Comparison of ENCODE assay signal across 7 mouse cellular contexts in the genomic region with DNA sequence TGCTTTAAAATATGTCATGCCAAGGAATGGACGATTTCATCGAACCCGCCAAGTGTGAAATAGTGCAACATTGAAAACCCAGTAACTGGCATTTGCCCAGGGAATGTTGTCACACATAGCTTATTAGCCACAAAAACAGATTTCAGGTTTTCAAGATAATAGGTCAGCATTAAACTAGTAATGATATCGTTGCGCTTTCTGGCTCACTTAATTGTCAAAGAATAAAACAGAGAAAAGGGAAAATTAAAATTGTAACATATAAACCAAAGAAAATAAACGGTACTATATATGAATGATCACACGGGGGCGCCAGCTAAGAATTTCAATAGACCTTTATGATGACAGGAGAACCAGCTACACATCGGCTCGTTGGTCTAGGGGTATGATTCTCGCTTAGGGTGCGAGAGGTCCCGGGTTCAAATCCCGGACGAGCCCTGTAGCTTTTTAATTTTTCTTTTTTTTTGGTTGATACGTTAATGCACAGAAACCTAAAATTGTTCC. TPM values are rescaled to one million over a fixed set of nuclear protein-coding genes. Genes with fewer than 3 reads are reported as not detected.
DNase-seq lines count a peak whose midpoint lies in the region; ATAC-seq and TF ChIP-seq lines count a peak whose summit lies in the region.

No protein-coding gene starts in this region.

- H3K4me2 ChIP-seq in limb, embryonic 11.5 days (ENCODE audit: low read depth, severe bottlenecking) = peak overlapping the region; percentile 48
- H3K4me2 ChIP-seq in midbrain, embryonic 13.5 days (replicated peaks) = peak overlapping the region; percentile 58

- no peaks in the 10 kb centered on the region for H3K9me3 ChIP-seq in limb, embryonic 11.5 days (ENCODE audit: control insufficient read depth, low read length)
- H3K9me3 ChIP-seq in midbrain, embryonic 13.5 days = no peaks in the 10 kb centered on the region

- TF ChIP-seq CTCF in small intestine, adult 2 months (IDR thresholded peaks at IDR 0.05; ENCODE audit: extremely low read depth, insufficient read length, insufficient replicate concordance, low read depth, low read length) = peak; percentile 54; the same call in 1 of the 2 replicates

- peak overlapping the region; percentile 60; the same call in 1 of the 2 replicates for H3K9ac ChIP-seq in limb, embryonic 11.5 days (ENCODE audit: low read length)
- H3K9ac ChIP-seq in midbrain, embryonic 13.5 days (replicated peaks) = no peak overlapping the region

- H3K27ac ChIP-seq in limb, embryonic 11.5 days (replicated peaks; ENCODE audit: low read depth, low read length) = no peak overlapping the region
- no peak overlapping the region for H3K27ac ChIP-seq in midbrain, embryonic 13.5 days
- H3K27ac ChIP-seq in small intestine, adult 2 months (ENCODE audit: insufficient read depth, low read depth, low read length) = peak overlapping the region; percentile 45; the same call in 1 of the 2 replicates

- TF ChIP-seq POLR2A in small intestine, adult 2 months (IDR thresholded peaks at IDR 0.05; ENCODE audit: low read depth, low read length) = no peak

- no peaks in the 10 kb centered on the region for H3K4me1 ChIP-seq in limb, embryonic 11.5 days (ENCODE audit: control insufficient read depth, insufficient read depth, low read length)
- H3K4me1 ChIP-seq in midbrain, embryonic 13.5 days (replicated peaks) = 0 out of 2 replicates have a peak, but pooled peaks cover 2% of the 10 kb centered on the region
- peaks cover under 1% of the 10 kb centered on the region; the same call in 1 of the 2 replicates for H3K4me1 ChIP-seq in small intestine, adult 2 months (ENCODE audit: control insufficient read depth, insufficient read depth, insufficient read length, low read length)

- no peaks in the 10 kb centered on the region for H3K36me3 ChIP-seq in limb, embryonic 11.5 days (ENCODE audit: control insufficient read depth, insufficient read depth, low read length)
- no peaks in the 10 kb centered on the region for H3K36me3 ChIP-seq in midbrain, embryonic 13.5 days
- H3K36me3 ChIP-seq in small intestine, adult 2 months (ENCODE audit: control insufficient read depth, insufficient read depth, low read length) = no peaks in the 10 kb centered on the region

- peak; percentile 61 for ATAC-seq in limb, embryonic 11.5 days (ENCODE audit: insufficient number of reproducible peaks, low FRiP score, low TSS enrichment, low read depth)
- ATAC-seq in midbrain, embryonic 13.5 days = peak; percentile 31; the same call in 1 of the 2 replicates

- DNase-seq in adrenal gland, postnatal 10 days = peak; percentile 85
- DNase-seq in embryo, embryonic 9.5 days (ENCODE audit: extremely low spot score) = peak; percentile 86
- DNase-seq in heart, adult 18-20 months = peak; percentile 78 to 93
- DNase-seq in kidney, adult 18-20 months = peak; percentile 83
- DNase-seq in limb, embryonic 11.5 days (ENCODE audit: low spot score) = peak; percentile 86

- no peaks in the 10 kb centered on the region for H3K27me3 ChIP-seq in limb, embryonic 11.5 days (ENCODE audit: control insufficient read depth, insufficient read depth, low read length)
- no peaks in the 10 kb centered on the region for H3K27me3 ChIP-seq in midbrain, embryonic 13.5 days
- no peaks in the 10 kb centered on the region for H3K27me3 ChIP-seq in small intestine, adult 2 months (ENCODE audit: control insufficient read depth, insufficient read depth, low read length)

- WGBS in limb, embryonic 11.5 days = 7% methylated on average over 16 of the region's 16 CpGs
- 5% methylated on average over 16 of the region's 16 CpGs for WGBS in midbrain, embryonic 13.5 days
- 6% methylated on average over 16 of the region's 16 CpGs for WGBS in small intestine, adult 2 months

- H3K4me3 ChIP-seq in limb, embryonic 11.5 days (ENCODE audit: low read depth, low read length) = peak overlapping the region; percentile 68
- H3K4me3 ChIP-seq in midbrain, embryonic 13.5 days (replicated peaks) = peak overlapping the region; percentile 73
- peak overlapping the region; percentile 79 for H3K4me3 ChIP-seq in small intestine, adult 2 months (ENCODE audit: low read depth, low read length)

RNA-seq across cellular contexts. Expression of a gene that starts 7.0 kb away (rescaled TPM):
- 10 to 100 TPM; 46.1 to 56.6 TPM for total RNA-seq in adrenal gland, postnatal 10 days (2021)
- 10 to 100 TPM; 12.8 to 13.2 TPM for total RNA-seq in heart, adult 18-20 months (2021)
- polyA plus RNA-seq in limb, embryonic 11.5 days (2014; fragmentation: Nextera tagmentation; extraction: Ambion mirVana) = 161 and 167 TPM in 2 replicates
- polyA plus RNA-seq in midbrain, embryonic 13.5 days (2015; fragmentation: Nextera tagmentation; extraction: Ambion mirVana) = 135 and 147 TPM in 2 replicates
- polyA plus RNA-seq in small intestine, adult 2 months (2012; rRNA removed) = 15.4 and 24.8 TPM in 2 replicates
